Mouse (Mus musculus): ENCODE results near the gene Sphk2. TPM values are rescaled to one million over a fixed set of nuclear protein-coding genes. Genes with fewer than 3 reads are reported as not detected.

Gene Sphk2
- polyA plus RNA-seq, 1 experiment = 52.1 TPM

- DNase-seq (ENCODE audit: low read depth) = no peak
These were observed 7.2 kb downstream of the Sphk2 start for GRCm38 (mm10) chr7:45710477-45711191.

- DNase-seq (ENCODE audit: low read depth) = no peak
These were observed 8.0 kb downstream of the Sphk2 start for GRCm38 (mm10) chr7:45709677-45710355.

GRCm38 (mm10) chr7:45709036-45709435 lies 8.8 kb downstream of the Sphk2 start:
- DNase-seq (ENCODE audit: low read depth) = no peak

GRCm38 (mm10) chr7:45708221-45708761 lies 9.5 kb downstream of the Sphk2 start:
- DNase-seq (ENCODE audit: low read depth) = no peak

GRCm38 (mm10) chr7:45707375-45707967 lies 10.3 kb downstream of the Sphk2 start:
- no peak for DNase-seq (ENCODE audit: low read depth)

- no peak for DNase-seq (ENCODE audit: low read depth)
These were observed 11.0 kb downstream of the Sphk2 start for GRCm38 (mm10) chr7:45706721-45707241.

- no peak for DNase-seq (ENCODE audit: low read depth)
These were observed 11.9 kb downstream of the Sphk2 start for GRCm38 (mm10) chr7:45705873-45706281.

- no peak for DNase-seq (ENCODE audit: low read depth)
These were observed 12.3 kb downstream of the Sphk2 start for GRCm38 (mm10) chr7:45705443-45705864.

GRCm38 (mm10) chr7:45704730-45705442 lies 12.9 kb downstream of the Sphk2 start, which contains the start of gene Dbp:
Gene Dbp, plus strand, starts transcription at chr7:45705088.
- DNase-seq (ENCODE audit: low read depth) = peak; percentile 93

GRCm38 (mm10) chr7:45704046-45704559 lies 13.7 kb downstream of the Sphk2 start:
- no peak for DNase-seq (ENCODE audit: low read depth)

GRCm38 (mm10) chr7:45703521-45704033 lies 14.2 kb downstream of the Sphk2 start:
- DNase-seq (ENCODE audit: low read depth) = no peak

GRCm38 (mm10) chr7:45702809-45703520 lies 14.8 kb downstream of the Sphk2 start:
- no peak for DNase-seq (ENCODE audit: low read depth)

- DNase-seq (ENCODE audit: low read depth) = no peak
These were observed 15.5 kb downstream of the Sphk2 start for GRCm38 (mm10) chr7:45702316-45702715.

- no peak for DNase-seq (ENCODE audit: low read depth)
These were observed 16.2 kb downstream of the Sphk2 start for GRCm38 (mm10) chr7:45701607-45702006.

- no peak for DNase-seq (ENCODE audit: low read depth)
These were observed 16.7 kb downstream of the Sphk2 start for GRCm38 (mm10) chr7:45701072-45701471.

GRCm38 (mm10) chr7:45700301-45701015 lies 17.3 kb downstream of the Sphk2 start:
- DNase-seq (ENCODE audit: low read depth) = no peak

- DNase-seq (ENCODE audit: low read depth) = no peak
These were observed 18.2 kb downstream of the Sphk2 start, which contains the start of gene Car11 for GRCm38 (mm10) chr7:45699523-45700141. Gene Car11, plus strand, starts transcription at chr7:45699843.

GRCm38 (mm10) chr7:45697894-45698293 lies 19.9 kb downstream of the Sphk2 start:
- no peak for DNase-seq (ENCODE audit: low read depth)

GRCm38 (mm10) chr7:45695098-45695497 lies 22.7 kb downstream of the Sphk2 start:
- no peak for DNase-seq (ENCODE audit: low read depth)

Data from gonadal fat pad, adult 2 months (tissue).